Mouse (Mus musculus): ENCODE measurements around the gene Ndufa13.
"Not testable (repeated sequence)": the region's sequence is repeated elsewhere in the genome, so short reads cannot be mapped to it uniquely, and the experiment has no call there.

Ndufa13 gene

GRCm38 (mm10) chr8:69902163-69903062 is at the start of gene Ndufa13, which contains the start of the genes Tssk6 and Yjefn3:
Ndufa13 (minus strand) TSS chr8:69902558.
Tssk6 (plus strand) TSS chr8:69902184.
Yjefn3 (minus strand) TSS chr8:69902712.
- DNase-seq, result peak; percentile 75 to 77

DNA sequence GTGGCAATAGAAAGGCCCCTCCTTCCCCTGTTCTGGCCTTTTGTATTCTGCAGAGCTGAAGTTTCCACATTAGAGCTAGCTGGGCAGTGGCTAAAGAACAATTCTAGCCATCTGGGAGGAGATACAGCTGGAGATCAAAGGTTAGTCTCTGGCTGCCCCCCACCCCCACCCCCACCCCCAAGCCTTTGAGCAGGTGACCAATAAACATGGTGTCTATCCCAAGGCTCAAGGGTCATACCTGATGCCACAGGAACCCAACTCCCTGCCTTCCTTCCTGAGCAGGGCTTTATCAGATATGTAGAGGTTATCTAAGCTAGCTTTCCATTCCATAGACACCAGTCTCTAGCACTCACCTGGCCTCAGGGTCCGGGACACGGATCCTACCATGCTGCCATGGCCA is 47.9 kb upstream of the Ndufa13 start:
- DNase-seq, result no peak

DNA sequence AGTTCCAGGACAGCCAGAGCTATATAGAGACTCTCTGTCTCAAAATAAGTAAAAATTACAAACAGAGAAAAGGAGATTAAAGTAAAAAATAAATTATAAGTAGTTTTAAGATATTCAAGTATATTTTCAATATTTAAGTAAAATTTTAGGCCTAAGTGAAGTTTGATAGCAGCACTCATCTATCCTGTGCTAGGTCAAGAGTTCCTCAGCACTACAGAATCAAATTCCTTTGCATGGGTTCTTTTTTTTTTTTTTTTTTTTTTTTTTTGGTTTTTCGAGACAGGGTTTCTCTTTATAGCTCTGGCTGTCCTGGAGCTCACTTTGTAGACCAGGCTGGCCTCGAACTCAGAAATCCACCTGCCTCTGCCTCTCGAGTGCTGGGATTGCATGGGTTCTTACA is 40.1 kb upstream of the Ndufa13 start:
- DNase-seq, result not testable (repeated sequence)

DNA sequence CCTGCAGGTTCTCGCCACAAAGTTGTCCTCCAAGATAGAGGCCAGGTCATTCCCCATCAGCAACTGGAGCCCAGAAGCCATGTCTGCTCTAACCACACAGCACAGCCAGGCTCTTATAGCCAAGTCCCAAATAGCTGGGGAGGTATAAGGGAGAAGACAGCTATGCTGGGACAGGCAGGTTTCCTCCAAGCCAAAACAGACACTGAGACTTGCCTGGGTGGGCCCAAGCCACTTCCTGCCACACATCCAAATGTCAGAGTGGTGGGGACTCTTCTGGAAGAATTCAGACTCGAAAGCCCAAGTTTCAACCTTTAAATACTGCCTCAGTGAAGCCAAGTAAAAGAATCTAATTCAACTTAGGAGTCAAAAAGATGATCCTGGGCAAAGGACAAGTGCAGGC is 38.0 kb upstream of the Ndufa13 start:
- no peak for DNase-seq

DNA sequence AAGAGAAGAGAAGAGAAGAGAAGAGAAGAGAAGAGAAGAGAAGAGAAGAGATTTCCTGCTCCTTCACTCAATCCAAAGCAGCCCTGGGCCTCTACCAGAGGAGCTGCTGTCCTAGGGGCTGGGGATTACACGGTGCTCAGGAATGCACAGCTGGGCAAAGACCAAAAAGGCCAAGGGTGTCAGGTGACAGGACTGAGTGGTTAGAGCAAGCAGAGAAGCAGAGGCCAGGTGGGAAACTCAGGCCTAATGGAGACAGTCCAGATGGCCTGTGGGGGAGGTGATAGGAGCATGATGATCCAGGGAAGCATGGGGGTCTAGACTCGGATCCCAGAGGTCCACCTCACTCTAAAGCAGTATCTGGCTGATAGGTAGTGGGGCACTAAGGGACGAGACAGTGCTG is 37.3 kb upstream of the Ndufa13 start:
- DNase-seq, result no peak

GRCm38 (mm10) chr8:69938245-69938982 is 36.1 kb upstream of the Ndufa13 start:
- no peak for DNase-seq

- DNase-seq, result peak; percentile 56 to 65
These were observed 35.1 kb upstream of the Ndufa13 start for GRCm38 (mm10) chr8:69937466-69937865.

DNA sequence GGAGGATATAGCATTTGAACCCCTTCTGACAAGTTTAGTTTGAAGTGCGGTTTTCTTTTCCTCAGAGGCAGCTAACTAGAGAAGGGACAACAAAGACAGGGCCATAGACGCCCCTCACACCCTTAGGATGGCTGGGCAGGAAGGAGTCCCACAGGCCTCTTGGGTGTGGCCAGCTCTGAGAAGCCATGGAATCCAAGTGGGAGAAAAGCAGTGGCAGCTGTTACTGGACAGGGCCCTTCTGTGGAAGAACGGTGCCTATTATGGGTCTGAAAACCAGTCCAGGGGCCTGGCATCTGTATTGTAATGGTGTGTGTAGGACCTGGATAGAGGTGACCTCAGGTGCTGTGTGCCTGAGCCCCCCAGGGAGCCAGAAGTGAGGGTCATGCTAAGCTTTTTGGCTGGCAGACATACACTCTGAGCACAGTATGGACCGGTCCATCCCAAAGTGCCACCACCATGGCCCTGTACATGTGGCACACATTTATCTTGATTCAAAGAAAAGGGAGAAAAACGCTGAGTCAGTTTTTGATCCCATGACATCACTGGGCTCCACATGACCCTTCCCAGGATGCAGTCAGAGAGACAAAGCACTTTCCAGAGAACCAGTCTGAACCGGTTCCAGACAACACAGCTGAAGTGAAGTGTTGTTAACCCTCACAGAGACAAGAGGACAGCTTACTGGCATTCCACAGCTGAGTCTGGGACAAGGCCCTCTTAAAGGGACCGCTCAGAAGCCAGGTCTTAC is 33.9 kb upstream of the Ndufa13 start:
- no peak for DNase-seq

DNA sequence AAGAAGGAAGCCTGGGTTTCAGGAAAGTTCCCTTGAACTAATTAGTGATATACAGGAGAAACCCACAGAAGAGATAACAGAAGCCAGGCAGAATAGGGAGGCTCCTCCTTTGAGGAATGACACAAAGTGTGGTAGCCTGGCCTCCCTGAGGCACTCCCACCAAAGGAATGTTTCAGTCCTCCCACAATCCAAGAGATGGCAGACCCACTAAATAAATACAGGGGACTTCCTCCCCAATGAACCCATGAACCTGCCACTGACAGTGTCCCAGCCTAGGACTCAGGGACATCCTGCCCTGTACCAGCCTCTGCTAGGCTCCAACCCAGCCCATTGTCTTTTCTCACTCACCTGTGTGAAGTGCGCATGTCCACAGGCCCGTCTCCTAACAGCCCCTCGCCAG is 33.1 kb upstream of the Ndufa13 start:
- no peak for DNase-seq

DNA sequence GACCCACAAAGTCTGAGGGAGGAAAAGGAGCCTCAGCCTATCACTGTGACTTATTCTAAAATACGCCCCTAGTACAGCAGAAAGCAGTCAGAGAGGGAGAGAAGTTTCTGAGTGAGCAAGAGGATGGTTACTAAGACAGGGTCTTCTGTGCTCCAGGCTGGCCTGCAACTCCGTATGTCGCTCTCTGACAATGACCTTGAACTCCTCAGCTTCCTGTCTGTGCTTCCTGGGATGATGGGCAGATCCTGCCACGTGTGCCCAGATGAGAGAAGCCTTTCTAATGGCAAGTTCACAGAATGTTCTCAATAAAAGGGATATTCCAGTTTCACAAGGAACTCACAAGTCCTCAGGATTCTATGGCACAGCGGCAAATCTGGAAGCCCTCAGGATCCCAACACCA is 32.2 kb upstream of the Ndufa13 start:
- DNase-seq, result no peak

DNA sequence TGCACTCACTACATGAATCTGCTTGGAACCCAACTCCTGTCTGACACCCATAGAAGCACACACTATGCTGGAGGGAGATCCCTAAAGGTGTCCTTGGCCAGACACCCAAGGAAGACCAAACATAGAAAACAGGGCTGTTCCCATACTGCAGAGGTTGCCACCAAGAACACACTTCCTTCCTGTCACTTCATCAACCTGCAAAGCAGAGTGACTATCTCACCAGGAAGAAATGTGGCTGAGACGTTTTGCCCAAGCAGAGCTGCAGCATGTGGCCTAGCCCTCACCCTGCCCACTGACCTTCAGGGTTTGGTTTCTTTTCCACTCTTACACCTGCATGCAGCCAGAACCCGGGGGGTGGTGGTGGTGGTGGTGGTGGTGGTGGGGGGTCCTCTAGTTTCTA is 31.5 kb upstream of the Ndufa13 start:
- no peak for DNase-seq

DNA sequence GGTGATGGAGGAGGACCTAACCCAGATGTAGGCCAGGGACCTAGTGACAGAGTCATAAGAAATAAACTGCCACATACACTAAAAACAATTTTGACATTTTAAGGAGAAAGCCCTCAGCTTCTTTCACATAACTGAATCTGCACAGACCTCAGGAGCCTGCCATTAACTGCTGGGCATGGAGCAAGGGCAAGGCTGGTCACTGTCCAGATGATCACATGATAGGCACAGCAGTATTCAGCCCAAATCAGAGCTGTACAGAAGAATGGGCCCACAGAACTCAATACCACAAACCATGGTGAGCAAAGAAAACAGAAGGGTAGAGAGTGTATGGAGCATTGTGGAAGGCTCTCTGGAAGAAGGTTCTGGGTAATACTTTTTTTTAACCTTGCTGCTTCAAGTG is 24.5 kb upstream of the Ndufa13 start:
- DNase-seq, result no peak

GRCm38 (mm10) chr8:69923986-69924385 is 21.6 kb upstream of the Ndufa13 start:
- no peak for DNase-seq

GRCm38 (mm10) chr8:69921141-69921540 is 18.8 kb upstream of the Ndufa13 start:
- peak in 1 of 2 experiments; percentile 11 for DNase-seq

DNA sequence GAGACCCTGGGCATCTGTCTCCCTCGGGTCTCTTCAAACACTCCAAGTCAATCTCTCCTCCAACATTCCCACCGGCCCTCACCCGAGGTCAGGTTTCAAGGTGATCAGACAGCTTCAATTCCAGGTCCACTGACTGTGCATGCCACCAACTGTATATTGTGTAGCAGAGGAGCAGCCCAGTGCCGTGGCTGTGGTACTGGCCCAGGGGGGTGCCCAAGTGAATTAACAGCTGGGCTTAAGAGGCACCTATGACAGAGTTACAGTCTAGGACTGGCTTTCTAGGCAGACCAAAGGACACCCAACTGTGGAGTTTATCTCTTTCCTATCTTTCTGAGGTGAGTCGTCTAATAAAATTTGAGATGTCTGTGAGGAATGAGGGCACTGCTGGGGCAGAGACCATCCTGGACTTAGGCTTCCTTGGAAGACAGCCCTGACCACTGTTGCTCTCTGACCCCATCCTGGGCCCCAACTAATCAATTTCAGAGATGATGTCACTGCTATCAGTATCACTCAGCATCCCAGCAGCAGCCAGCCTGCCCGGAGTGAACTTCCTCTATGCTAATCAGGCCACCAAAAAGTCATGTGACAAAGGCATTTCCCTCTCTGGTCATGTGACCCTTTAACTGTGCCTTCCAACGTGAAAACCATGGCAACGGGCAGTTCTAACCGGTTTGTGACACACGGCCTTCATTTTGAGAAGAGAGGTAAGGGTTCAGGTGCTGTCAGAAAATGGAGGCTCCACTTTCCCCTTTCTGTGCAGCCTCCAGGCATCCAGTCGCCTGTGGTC is 17.7 kb upstream of the Ndufa13 start:
- DNase-seq, result peak; percentile 89 to 94

DNA sequence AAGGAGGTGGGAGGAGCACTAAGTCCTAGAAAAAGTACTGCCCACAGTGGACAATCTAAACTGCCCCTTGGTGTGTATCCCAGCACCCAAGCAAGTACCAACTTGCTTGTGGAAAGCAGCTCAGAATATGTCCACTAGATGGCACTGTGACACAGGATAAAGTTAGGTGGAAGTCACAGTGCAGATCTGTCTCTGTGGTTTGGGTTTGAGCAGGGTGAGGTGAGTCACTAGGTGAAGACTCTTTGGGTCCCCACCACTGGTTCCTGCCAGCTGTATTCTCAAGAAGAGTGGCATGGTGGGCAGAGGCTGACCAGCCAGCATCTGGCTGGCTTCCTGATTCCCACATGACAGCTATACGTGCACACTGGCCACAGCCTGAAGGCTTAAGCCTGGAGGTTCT is 16.7 kb upstream of the Ndufa13 start:
- peak; percentile 85 to 86 for DNase-seq

DNA sequence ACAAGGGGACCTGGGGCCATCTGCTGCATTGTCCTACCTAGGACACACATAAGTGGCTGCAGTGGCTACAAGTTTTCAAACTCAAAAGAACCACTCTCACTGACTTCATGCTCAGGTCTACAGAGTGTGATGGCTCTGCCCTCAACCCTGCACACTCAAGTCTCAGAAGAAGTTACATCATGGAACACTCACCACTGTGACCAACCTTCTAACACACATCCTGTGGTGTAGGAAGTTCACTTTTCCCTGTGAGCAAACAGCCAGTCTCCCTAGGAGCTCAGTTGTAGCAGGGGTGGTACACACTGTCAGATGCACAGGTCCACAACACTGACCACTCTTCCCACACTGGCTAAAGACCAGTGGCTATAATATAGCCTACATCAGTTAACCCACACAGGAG is 16.1 kb upstream of the Ndufa13 start:
- DNase-seq, result no peak

DNA sequence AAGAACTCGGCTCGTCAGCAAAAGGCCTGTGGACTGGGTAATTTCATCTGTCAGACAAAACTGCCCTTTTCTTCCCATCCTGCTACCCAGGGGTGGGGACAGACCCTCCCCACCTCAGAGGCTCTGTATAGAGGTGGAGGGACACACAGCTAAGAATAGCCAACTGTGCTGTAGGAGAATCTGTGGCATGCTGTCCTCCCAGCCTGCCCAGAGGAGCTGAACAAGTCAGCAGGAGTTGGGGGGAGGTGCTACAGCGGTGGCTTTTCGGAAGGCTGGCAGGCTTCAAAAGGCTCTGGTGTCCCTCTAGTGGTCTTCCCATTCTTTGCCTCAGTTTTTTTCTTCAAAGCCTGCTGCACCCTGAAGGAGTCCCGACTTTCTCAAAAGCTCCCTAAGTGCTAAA is 13.4 kb upstream of the Ndufa13 start:
- DNase-seq, result no peak

- no peak for DNase-seq
These were observed 12.2 kb upstream of the Ndufa13 start for GRCm38 (mm10) chr8:69914526-69914925.

DNA sequence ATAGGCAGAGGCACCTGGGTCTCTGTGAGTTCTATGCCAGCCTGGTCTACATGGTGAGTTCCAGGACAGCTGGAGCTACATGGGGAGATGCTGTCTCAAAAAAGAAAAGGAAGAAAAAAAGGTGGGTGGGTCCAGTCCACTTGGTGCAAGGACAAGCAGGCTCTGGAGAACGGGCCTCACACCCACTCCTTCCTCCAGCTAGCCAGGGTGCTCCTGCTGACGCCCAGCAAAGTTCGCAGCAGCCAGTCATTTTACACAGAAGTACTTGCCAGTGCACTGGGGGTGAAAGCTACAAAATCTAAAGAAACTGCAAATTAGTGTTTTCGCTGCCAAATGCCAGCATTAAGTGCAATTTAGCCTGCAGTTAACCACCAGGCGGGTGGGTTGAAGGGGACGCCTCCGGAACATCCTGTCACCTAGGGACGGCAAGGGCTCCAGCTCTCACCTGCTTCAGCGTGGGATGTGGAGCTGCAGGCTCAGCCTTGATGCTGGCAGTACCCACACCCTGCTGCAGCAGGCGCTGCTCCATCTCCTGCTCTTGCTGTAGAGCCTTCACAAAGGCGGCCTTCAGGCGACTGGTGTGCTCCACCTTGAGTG is 10.2 kb upstream of the Ndufa13 start:
- no peak for DNase-seq

DNA sequence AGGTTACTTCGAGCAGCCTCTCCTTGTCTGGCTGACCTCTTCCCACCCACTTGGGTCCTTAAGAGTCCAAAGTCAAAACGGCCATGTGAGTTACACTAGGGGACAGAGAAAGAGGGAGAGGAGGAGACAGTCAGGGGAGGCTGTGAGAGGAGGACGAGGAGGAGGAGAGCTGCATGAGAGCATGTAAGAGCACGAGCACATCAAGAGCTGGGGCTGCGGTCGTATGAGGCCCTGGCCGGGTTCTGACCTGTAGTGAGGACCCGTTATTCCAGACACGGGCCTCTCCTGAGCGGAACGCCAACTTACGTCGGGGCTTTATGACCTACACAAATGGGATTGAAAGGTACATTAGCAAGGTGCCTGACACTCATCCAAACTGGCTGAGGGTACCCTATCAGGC is 9.6 kb upstream of the Ndufa13 start:
- no peak for DNase-seq

- DNase-seq, result no peak
These were observed 4.7 kb upstream of the Ndufa13 start for GRCm38 (mm10) chr8:69907106-69907505.
